Mouse (Mus musculus): ENCODE measurements around the gene Arf1.
"Not testable (repeated sequence)": the region's sequence is repeated elsewhere in the genome, so short reads cannot be mapped to it uniquely, and the experiment has no call there.

Gene Arf1

GRCm38 (mm10) chr11:59226787-59227603 lies 1.1 kb downstream of the Arf1 start:
- DNase-seq (ENCODE audit: low spot score in 2 of 2) = no peak

GRCm38 (mm10) chr11:59226251-59226650 lies 1.8 kb downstream of the Arf1 start:
- DNase-seq (ENCODE audit: low spot score in 2 of 2) = no peak

DNA sequence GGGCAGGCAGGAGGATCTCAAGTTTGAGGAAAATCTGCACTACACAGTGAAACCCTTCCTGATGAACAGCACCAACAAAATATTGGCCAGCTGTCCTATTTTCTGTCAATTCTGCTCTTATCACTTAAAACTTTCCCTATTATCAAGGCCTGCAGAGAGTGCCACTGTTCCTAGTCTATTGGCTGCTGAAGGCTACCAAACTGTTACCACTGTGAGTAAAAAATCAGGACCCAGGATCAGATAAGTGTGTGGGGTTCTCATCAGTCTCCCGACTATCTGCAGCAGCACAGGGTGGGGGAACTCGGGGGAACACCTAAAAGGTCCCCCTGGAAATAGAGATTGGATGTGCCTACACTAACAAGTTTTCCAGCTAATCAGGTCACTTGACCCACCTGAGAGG lies 2.9 kb downstream of the Arf1 start:
- DNase-seq (ENCODE audit: low spot score in 2 of 2) = no peak

- no peak for DNase-seq (ENCODE audit: low spot score in 2 of 2)
These were observed 3.6 kb downstream of the Arf1 start for GRCm38 (mm10) chr11:59224470-59224869.

GRCm38 (mm10) chr11:59224025-59224424 lies 4.0 kb downstream of the Arf1 start:
- no peak for DNase-seq (ENCODE audit: low spot score in 2 of 2)

DNA sequence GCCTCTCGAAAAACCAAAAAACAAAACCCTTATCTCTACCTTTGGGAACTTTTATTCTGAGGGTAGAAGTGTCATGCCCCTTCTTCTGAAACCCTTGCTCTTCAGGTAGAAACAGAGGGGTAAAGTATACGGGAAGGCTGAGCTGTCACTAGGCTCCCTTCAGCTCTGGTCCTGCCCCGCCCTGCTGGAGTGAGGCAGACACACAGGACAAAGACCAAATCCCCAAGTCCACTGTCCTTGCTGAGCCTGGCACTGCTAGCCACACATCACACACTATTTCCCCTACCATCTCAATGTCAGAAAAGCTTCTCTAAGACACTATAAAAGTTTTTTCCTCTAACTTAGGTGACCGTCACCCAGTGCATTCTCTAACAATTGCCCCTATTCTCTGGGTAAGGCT lies 5.8 kb downstream of the Arf1 start:
- no peak for DNase-seq (ENCODE audit: low spot score in 2 of 2)

DNA sequence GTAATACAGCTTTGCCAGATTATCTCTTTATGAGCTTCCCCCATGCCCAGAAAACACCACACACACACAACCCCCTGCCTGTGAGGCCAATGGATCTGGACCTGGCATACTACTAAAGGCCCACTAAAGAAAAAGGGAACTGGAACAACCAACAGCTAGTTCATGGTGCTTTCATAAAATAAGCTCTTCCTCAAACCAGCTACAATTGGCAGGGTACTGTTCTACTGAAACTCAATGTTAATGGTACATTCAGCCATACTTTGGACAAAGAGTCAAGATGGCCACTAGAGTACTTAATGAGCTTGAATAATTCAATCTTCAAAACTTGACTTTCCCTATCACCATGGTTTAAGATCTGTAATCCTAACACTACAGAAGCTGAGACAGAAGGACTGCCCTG lies 6.5 kb downstream of the Arf1 start:
- no peak for DNase-seq (ENCODE audit: low spot score in 2 of 2)

- peak in 1 of 2 experiments; percentile 39 for DNase-seq (ENCODE audit: low spot score in 2 of 2)
These were observed 9.0 kb downstream of the Arf1 start for GRCm38 (mm10) chr11:59219064-59219463.

GRCm38 (mm10) chr11:59218389-59218998 lies 9.6 kb downstream of the Arf1 start:
- no peak for DNase-seq (ENCODE audit: low spot score in 2 of 2)

DNA sequence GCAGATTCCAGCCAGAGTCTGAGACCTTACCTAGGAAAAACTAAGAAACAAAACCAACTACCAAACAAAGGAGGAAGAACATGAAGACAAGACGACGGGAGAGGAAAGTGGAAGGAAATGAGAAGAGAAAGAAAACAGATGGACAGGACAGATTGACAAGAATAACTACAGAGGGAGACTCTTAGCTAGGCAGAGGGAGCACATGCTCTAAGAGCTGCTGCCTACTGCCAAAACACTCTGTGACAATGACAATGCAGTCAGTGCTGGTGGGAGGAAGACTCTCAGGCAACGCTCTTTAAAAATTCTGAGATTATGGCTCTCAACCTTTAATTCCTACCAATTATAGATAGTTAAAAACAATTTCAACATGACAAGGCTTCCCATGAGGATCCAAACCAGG lies 11.1 kb downstream of the Arf1 start:
- peak in 1 of 2 experiments; percentile 42 for DNase-seq (ENCODE audit: low spot score in 2 of 2)

- no peak for DNase-seq (ENCODE audit: low spot score in 2 of 2)
These were observed 15.1 kb downstream of the Arf1 start for GRCm38 (mm10) chr11:59212892-59213494.

DNA sequence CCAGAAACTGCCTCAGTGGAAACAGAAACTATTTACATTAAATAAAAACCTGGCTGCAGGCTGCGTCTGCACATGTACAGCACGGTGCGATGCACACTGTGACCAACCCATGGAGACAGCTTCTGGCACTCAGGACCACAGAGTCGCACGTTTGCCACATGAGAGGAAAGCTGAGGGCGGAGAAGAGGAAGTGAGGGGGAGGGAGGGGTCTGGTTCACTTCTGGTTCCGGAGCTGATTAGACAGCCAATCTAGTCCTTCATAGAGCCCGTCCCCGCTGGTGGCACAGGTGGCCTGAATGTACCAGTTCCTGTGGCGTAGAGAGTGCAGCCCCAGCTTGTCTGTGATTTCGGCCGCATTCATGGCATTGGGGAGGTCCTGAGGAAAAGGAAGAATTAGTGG lies 15.8 kb downstream of the Arf1 start:
- DNase-seq (ENCODE audit: low spot score in 2 of 2) = not testable (repeated sequence)

DNA sequence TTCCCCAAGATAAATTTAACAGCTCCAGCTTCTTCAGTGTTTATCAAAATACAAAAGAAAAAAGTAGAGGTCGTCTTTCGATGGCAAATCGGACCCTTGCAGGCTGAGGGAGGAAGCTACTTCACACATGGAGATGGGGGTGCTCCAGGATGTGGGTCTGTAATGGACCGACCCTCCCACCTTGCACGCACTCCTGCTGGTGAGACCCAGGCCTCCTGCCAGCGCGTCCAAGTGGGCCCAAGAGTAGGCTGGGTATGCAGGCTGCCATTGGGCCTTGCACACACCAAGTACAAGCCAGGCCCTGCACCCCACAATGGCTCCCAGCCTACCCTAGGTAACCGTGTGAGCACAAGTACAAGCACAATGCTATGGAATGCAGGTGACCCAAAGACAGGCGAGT lies 16.5 kb downstream of the Arf1 start:
- not testable (repeated sequence) for DNase-seq (ENCODE audit: low spot score in 2 of 2)

GRCm38 (mm10) chr11:59210020-59210419 lies 18.1 kb downstream of the Arf1 start:
- no peak for DNase-seq (ENCODE audit: low spot score in 2 of 2)

- no peak for DNase-seq (ENCODE audit: low spot score in 2 of 2)
These were observed 18.5 kb downstream of the Arf1 start for GRCm38 (mm10) chr11:59209580-59209979.

GRCm38 (mm10) chr11:59209003-59209441 lies 19.0 kb downstream of the Arf1 start:
- peak; percentile 78 to 79 for DNase-seq (ENCODE audit: low spot score in 2 of 2)

DNA sequence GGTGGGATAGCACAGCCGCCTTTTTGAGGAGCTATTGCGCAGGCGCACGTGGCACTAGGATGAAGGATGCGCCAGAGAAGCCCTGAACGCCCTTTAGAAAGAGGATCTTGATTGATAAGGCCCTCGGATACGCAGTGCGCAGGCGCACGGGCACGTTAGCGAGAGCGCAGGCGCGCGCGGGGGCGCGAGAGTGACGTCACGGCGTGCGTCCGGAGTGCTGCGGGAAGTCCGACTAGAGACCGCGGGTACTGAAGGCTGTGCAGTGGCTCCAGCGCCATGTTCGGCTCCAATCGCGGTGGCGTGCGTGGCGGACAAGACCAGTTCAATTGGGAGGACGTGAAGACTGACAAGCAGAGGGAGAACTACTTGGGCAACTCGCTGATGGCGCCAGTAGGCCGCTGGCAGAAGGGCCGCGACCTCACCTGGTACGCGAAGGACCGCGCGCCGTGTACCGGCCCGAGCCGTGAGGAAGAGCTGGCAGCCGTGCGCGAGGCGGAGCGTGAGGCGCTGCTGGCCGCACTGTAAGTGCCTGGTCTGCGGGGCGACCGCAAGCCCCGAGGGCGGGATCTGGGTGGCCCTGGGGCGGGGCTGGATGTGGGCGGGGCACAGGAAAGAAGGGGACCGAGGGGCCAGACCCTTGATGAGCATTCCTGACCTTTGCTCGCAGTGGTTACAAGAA lies 19.8 kb downstream of the Arf1 start, which contains the start of gene 2310033P09Rik:
TSS of gene 2310033P09Rik (plus strand) at position 169 of the 679 bp plus-strand sequence.
- peak; percentile 96 to 97 for DNase-seq (ENCODE audit: low spot score in 2 of 2)

GRCm38 (mm10) chr11:59202081-59202995 lies 25.7 kb downstream of the Arf1 start, which contains the start of gene Mrpl55:
TSS of gene Mrpl55 (plus strand) at chr11:59202486.
- DNase-seq (ENCODE audit: low spot score in 2 of 2) = peak; percentile 96 to 97

- DNase-seq (ENCODE audit: low spot score in 2 of 2) = no peak
These were observed 26.7 kb downstream of the Arf1 start for GRCm38 (mm10) chr11:59201216-59202002.

DNA sequence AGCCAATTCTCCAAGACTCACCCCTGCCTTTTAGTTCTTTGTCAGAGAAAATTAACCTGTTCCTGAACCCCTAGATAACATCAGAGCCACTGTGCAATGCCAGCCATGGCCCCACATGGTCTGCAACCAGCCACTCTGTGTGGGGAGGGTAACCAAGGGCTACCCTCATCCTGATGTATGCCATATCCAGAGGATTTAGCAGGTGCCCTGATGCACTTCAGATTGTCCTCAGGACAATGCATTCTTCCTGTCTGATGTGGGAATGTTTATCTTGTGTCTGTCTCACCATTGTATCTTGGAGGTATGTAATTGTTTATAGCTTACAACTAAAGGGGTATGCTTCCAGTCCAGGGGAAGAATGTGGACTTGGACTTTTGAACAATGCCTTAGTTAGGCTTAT lies 31.8 kb downstream of the Arf1 start:
- DNase-seq (ENCODE audit: low spot score in 2 of 2) = no peak

Measured in right cerebral cortex, postnatal 10 days (tissue).